Mouse (Mus musculus) megakaryocyte-erythroid progenitor cell, adult 5 weeks (primary cell): Measurements from ENCODE around the gene Apoc1. TPM values are rescaled to one million over a fixed set of nuclear protein-coding genes. Genes with fewer than 3 reads are reported as not detected.

Experiments used
- polyA plus RNA-seq: library from polyadenylated mRNA; stranded (reverse); fragments of >175 nt; gene quantifications from 2 replicates; pipeline ENCODE4 v1.2.3, GENCODE M21; 2012

Gene Apoc1
- 3.4 and 3.7 TPM in 2 replicates for polyA plus RNA-seq

DNA sequence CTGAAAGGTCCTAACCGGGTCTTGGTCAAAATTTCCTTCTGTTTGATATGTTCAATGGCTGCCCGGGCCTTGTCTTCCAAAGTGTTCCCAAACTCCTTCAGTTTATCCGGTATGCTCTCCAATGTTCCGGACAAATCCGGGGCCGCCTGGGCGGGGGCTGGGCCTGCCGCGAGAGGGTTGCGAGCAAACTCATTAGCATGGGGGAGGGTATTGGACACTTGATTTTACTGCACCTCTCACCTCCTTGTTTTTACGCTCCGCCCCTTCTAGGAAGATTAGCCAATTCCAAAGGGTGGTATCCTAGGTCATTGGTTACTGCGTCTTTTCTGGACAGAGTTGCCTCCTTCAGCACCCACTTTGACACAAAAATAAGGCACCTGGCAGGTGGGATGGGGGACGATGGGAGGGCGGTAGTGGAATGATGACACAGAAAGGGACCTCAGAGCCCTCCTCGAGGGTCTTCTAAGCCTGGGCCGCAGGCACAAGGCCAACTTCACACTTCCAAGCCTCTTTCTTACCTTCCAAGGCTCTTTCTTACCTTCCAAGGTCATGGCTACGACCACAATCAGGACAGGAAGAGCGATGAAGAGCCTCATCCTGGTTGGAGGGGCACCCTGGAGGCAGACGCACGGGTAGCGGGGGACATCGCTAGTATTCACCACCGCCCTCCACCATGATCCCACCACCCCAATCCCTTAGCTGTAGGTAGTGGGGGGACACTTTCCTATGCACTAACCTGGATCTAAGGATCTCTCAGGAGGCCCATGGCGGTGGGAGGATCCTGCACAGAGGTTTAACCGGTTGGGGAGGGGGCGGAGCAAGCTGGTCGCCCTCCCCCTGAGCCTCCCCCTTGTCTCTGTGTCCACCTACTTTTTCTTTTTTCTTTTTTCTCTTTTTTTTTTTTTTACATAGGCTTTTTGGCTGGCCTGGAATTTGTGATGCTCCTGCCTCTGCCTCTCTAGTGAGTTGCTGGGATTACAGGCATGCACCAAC, at the start of gene Apoc1:
Apoc1 (minus strand) TSS at position 788 of the 993 bp plus-strand sequence.

DNA sequence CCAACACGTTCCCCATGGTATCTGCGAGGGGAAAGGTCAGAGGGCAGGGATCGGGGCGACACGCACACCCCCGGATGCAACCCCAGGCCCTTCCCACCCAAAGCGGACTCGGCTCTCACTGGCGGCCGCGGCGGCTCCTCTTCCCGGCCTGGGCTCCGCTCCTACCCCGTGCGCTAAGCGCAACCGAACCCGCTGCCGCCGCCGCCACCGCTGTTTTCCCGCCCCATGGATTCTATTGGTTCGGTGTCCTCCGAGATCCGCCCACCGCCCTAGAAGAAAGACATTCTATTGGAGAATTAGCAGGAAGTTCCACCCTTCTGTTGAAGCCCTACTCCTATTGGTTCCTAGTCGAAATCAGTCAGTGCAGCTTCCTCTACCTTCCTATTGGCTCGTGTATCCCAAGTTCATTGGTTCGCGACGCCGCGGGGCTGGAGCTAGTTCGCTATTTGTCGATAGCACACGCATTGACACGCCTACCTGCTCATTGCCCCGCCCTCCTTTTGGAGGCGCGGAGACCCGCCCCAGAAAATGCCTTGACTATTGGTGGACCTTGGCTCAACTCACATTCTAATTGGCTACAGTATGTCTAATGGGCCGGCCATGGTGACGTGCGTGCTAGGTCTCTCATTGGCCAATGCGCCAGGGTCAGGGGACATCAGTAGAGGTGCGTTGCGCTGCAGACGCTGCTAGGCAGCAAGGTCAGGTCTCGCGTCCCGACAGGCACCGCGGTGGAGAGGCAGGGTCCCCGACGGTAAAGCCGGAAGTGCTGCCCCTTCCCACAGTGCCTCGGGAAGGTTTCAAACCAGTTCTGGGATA, 23.0 kb upstream of the Apoc1 start, which contains the start of gene Tomm40:
Tomm40 (minus strand) TSS at position 200 of the 816 bp plus-strand sequence.

GRCm38 (mm10) chr7:19698907-19699826, 6.7 kb upstream of the Apoc1 start, which contains the start of gene Apoe:
Gene Apoe, minus strand, starts transcription at chr7:19699188.

GRCm38 (mm10) chr7:19681202-19681694, 11.2 kb downstream of the Apoc1 start, which contains the start of the genes Gm44805 and Apoc4:
Gene Gm44805, minus strand, starts transcription at chr7:19681423.
Gene Apoc4, minus strand, starts transcription at chr7:19681479.

DNA sequence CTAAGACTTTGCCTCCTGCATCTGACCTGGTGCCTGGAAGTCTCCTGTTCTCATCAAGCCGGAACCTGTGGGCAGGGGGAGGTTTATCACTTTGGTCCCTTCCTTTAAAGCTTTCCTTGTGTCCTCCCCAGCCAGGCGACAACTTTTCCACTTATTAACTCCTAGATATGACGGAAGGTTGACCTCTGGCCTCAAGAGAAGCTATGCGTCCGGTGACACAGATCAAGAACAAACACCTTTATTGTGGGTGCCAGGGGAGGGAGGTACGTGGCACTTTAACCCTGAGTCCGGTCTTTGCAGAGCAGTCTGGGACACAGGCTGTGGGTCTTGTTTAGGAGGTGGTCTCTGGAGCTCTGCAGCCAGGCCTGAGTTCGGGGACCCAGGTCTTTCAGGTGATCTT, 14.6 kb downstream of the Apoc1 start, which contains the start of gene Apoc2:
Apoc2 (minus strand) TSS at position 70 of the 400 bp plus-strand sequence.

GRCm38 (mm10) chr7:19664955-19665841, 27.3 kb downstream of the Apoc1 start, which contains the start of gene Clptm1:
Gene Clptm1, minus strand, starts transcription at chr7:19665033.

Other genes starting within 250 kb of the Apoc1 start
- 76.5 and 81.2 TPM in 2 replicates for gene Mark4, start 233.8 kb downstream of the Apoc1 start, polyA plus RNA-seq
- 8.3 and 12.5 TPM in 2 replicates for gene Exoc3l2, start 229.3 kb downstream of the Apoc1 start, polyA plus RNA-seq
- 5.2 and 5.9 TPM in 2 replicates for gene Bloc1s3, start 184.3 kb downstream of the Apoc1 start, polyA plus RNA-seq
- 181 and 197 TPM in 2 replicates for gene Trappc6a, start 184.3 kb downstream of the Apoc1 start, polyA plus RNA-seq
- 0.23 and 0.40 TPM in 2 replicates for gene Nkpd1, start 174.8 kb downstream of the Apoc1 start, polyA plus RNA-seq
- 109 and 133 TPM in 2 replicates for gene Ppp1r37, start 129.6 kb downstream of the Apoc1 start, polyA plus RNA-seq
- gene Zfp296, start 115.4 kb downstream of the Apoc1 start, polyA plus RNA-seq, result 28.5 and 30.1 TPM in 2 replicates
- gene Gemin7, start 115.1 kb downstream of the Apoc1 start, polyA plus RNA-seq, result 60.2 and 61.0 TPM in 2 replicates
- gene Clasrp, start 88.2 kb downstream of the Apoc1 start, polyA plus RNA-seq, result 150 and 199 TPM in 2 replicates
- gene Relb, start 63.2 kb downstream of the Apoc1 start, polyA plus RNA-seq, result 15.2 and 16.3 TPM in 2 replicates
- gene Clptm1, start 27.6 kb downstream of the Apoc1 start, polyA plus RNA-seq, result 108 and 122 TPM in 2 replicates
- 1.3 and 1.8 TPM in 2 replicates for gene Apoc2, start 14.7 kb downstream of the Apoc1 start, polyA plus RNA-seq
- gene Gm44805, start 11.2 kb downstream of the Apoc1 start, polyA plus RNA-seq, result not detected in 2 replicates
- not detected in 2 replicates for gene Apoc4, start 11.2 kb downstream of the Apoc1 start, polyA plus RNA-seq
- gene Apoe, start 6.5 kb upstream of the Apoc1 start, polyA plus RNA-seq, result 667 and 1,153 TPM in 2 replicates
- gene Tomm40, start 22.8 kb upstream of the Apoc1 start, polyA plus RNA-seq, result 221 and 229 TPM in 2 replicates
- gene Nectin2, start 57.8 kb upstream of the Apoc1 start, polyA plus RNA-seq, result 3.4 and 5.9 TPM in 2 replicates
- 0.26 and 0.36 TPM in 2 replicates for gene Bcam, start 78.4 kb upstream of the Apoc1 start, polyA plus RNA-seq
- not detected in 2 replicates for gene Cblc, start 104.1 kb upstream of the Apoc1 start, polyA plus RNA-seq
- 61.6 and 97.1 TPM in 2 replicates for gene Bcl3, start 130.1 kb upstream of the Apoc1 start, polyA plus RNA-seq
- not detected in 2 replicates for gene Gm19345, start 159.3 kb upstream of the Apoc1 start, polyA plus RNA-seq
- gene Ceacam16, start 168.6 kb upstream of the Apoc1 start, polyA plus RNA-seq, result 0.83 and 1.3 TPM in 2 replicates
- not detected in 2 replicates for gene Ceacam19, start 195.3 kb upstream of the Apoc1 start, polyA plus RNA-seq
- 1.8 and 1.9 TPM in 2 replicates for gene Pvr, start 228.5 kb upstream of the Apoc1 start, polyA plus RNA-seq